Mouse (Mus musculus): Measurements from ENCODE around the gene Ugt1a7c.
"Not testable (repeated sequence)": the region's sequence is repeated elsewhere in the genome, so short reads cannot be mapped to it uniquely, and the experiment has no call there.

Ugt1a7c gene

DNA sequence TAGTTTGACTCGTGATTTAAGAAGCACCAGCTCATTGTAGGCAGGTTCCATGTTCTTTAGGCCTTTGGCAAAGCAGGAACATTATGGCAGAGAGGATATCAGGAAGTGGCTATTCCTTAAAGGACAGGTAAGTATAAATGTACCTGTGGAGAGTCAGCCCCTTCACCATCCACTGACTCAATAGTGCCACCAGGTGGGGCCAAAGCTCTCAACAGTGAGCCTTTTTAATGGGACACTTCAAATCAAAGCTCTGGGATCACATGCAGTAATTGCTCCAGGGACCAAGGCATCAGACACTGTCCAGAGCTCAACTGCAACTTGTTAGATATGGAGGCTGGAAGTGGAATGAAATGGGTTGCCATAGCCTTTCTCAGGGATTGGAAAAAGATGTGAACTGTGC, 26.7 kb downstream of the Ugt1a7c start:
- not testable (repeated sequence) for DNase-seq

DNA sequence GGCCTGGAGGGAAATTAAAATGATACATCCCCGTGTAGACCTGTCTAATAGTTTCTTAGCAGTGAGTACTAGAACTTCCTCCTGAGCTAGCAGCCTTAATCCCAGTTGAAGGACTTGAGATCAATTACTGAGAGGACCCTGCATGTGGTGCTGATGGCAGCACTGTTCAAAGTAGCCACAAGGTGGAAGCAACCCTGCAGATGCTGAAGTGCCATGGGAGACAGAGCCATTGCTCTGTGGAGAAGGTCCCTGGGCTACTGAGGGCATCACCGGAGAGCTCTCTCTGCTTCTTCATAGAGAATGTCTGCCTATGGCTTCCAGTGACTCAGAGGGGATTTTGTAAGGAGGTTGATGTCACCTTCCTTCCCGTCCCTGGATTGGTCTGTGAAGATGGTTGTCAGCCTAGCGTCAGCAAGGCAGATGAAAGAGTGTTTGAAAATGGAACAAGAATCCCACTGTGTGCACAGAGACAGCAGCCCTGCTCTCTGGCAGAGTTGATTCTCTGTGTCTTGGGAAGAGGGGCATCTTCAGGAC, 31.0 kb downstream of the Ugt1a7c start:
- DNase-seq, result not testable (repeated sequence)

DNA sequence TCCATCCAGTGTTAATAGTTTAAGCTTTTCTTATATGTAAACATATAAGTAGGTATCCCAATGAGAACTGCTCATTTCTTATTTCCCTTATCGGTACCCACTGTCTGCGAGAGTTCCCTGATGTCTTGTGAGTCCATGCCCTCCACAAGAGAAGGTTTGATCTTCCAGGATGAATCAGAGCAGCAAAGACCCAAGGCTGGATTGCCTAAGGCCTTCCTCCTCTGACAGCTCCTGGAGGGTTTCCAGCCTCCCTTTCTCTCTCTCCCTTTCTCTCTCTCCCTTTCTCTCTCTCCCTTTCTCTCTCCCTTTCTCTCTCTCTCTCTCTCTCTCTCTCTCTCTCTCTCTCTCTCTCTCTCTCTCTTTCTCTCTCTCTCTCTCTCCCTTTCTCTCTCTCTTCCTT, 34.2 kb downstream of the Ugt1a7c start:
- not testable (repeated sequence) for DNase-seq

DNA sequence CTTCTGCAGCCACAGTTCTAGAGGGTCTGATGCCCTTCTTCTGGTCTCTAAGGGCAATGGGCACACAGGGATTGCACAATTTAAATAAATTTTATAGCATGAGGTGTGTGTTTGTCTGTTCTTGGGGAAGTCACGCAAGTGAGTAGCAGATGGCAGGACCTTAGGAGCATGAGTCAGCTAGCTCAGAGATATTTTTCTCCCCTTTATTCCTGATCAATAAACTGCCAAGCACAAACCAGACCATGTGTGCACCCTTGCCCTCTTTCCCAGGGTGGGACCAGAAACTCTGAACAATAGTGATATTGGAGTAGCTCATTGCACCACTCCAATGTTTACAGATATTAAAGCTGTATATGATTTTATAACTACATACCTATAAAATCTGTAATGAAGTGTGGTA, 35.4 kb downstream of the Ugt1a7c start:
- not testable (repeated sequence) for DNase-seq

DNA sequence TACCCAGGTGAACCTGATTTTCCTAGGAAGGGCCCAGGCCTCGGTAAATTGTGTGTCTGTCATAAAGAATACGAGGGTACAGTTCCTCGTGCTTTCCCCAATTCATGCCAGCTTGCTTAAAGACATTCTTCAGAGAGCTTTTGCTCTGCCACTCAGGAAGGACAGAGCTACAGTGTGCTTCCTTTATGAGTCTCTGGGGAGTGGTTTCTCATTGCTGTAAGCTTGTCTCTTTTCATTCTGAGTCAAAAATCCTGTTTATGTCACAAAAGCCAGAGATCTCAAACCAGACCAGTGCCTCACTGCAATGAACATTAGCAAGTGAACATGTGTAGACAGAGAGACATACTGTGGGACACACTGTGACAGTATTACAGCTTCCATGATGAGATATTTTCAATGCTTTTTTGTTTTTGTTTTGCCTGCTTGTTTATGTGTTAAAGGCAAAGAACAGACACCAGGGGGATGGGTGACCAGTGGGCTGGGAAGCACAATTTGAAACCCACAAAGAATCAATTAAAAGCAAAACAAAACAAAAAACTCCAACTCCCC, 39.1 kb downstream of the Ugt1a7c start:
- no peak for DNase-seq

DNA sequence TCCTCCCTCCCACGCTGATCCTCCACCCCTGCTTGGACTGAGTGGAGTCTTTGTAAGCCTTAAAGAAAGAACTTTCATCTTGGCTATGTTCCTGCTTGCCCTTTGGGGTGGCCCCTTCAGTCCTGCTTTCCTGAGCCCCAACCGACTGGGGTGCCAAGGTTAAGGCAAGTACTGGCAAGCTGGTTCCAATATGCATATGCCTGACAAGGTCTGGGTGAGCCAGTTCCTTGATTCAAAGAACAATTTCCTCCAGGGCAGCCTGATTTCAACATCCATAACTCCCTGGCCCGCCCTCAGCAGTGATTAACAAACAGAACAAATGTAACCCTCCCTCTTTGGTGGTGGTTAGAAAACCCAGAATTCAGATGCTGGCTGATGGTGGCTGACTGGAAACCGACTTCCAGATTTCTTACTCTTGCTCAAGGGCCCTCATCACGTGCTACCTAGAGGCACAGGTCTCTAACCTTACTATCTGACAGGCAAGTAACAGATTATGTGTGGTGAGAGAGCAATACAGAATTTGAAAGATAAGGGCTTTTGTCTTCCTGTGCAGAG, 39.7 kb downstream of the Ugt1a7c start, which contains the start of gene Ugt1a6a:
Gene Ugt1a6a (plus strand): TSS at position 353 of the 555 bp plus-strand sequence.
- DNase-seq, result not testable (repeated sequence)

GRCm38 (mm10) chr1:88135229-88135904, 40.5 kb downstream of the Ugt1a7c start:
- not testable (repeated sequence) for DNase-seq

GRCm38 (mm10) chr1:88136646-88137045, 41.8 kb downstream of the Ugt1a7c start:
- DNase-seq, result no peak

DNA sequence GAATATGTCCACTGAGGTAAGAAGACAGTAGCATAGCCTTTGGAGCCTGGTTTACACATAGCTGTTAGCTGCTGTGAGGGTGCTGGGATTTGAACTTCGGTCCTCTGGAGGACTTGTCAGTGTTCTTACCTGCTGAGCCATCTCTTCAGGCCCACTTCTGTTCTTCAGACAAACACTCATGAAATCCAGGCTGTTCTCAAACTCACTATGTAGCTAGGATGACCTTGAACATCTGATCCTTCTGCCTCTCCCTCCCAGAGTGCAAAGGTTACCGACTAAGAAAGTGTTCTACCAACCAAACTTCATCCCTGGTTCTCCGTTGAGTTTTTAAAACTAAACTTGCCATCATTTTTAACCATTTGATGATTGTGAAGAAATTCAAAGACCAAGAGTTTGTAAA, 42.4 kb downstream of the Ugt1a7c start:
- no peak for DNase-seq

- DNase-seq, result no peak
Measured at GRCm38 (mm10) chr1:88138145-88138544, 43.3 kb downstream of the Ugt1a7c start.

GRCm38 (mm10) chr1:88140492-88140891, 45.6 kb downstream of the Ugt1a7c start:
- DNase-seq, result not testable (repeated sequence)

DNA sequence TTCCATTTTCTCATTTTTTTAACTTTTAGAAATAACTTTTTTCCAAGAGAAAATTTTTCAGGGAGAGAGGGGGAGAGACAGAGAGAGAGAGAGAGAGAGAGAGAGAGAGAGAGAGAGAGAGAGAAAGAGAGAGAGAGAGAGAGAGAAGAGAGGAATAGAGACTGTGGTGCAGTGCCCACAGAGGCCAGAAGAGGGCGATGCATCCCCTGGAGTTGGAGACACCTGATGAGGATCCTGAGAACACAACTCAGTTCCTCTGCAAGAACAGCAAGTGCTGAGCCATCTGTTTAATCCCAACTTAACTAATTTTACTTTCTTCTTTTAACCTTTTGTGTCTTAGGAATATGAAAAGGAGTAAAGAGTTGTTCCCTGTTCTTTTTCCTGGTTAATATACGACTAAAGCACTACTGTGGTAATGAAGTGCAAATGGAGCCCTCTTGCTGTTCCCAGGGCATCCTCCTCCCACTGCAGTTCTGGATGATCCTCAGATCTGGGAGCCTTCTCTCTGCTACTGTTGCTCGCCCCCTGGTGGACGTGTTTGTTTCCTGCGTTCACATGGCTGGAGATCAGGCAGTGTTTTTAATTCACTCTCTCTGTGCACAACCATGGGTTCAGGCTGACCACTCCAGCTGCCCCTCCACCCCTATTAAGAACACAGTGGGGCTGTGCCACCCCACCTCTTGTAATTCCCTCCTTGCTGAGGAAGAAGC, 49.3 kb downstream of the Ugt1a7c start:
- peak; percentile 34 for DNase-seq

DNA sequence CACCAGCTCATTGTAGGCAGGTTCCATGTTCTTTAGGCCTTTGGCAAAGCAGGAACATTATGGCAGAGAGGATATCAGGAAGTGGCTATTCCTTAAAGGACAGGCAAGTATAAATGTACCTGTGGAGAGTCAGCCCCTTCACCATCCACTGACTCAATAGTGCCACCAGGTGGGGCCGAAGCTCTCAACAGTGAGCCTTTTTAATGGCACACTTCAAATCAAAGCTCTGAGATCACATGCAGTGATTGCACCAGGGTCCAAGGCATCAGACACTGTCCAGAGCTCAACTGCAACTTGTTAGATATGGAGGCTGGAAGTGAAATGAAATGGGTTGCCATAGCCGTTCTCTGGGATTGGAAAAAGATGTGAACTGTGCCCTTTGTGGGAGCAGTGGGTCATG, 50.4 kb downstream of the Ugt1a7c start:
- DNase-seq, result peak; percentile 5

- not testable (repeated sequence) for DNase-seq
Measured at GRCm38 (mm10) chr1:88150133-88150532, 55.3 kb downstream of the Ugt1a7c start.

GRCm38 (mm10) chr1:88158430-88158829, 63.6 kb downstream of the Ugt1a7c start:
- no peak for DNase-seq

- no peak for DNase-seq
Measured at GRCm38 (mm10) chr1:88165711-88166110, 70.8 kb downstream of the Ugt1a7c start, which contains the start of gene Ugt1a5. TSS of gene Ugt1a5 (plus strand) at chr1:88166012.

GRCm38 (mm10) chr1:88172190-88172589, 77.3 kb downstream of the Ugt1a7c start:
- DNase-seq, result not testable (repeated sequence)

- no peak for DNase-seq
Measured at GRCm38 (mm10) chr1:88179657-88180056, 84.8 kb downstream of the Ugt1a7c start.

DNA sequence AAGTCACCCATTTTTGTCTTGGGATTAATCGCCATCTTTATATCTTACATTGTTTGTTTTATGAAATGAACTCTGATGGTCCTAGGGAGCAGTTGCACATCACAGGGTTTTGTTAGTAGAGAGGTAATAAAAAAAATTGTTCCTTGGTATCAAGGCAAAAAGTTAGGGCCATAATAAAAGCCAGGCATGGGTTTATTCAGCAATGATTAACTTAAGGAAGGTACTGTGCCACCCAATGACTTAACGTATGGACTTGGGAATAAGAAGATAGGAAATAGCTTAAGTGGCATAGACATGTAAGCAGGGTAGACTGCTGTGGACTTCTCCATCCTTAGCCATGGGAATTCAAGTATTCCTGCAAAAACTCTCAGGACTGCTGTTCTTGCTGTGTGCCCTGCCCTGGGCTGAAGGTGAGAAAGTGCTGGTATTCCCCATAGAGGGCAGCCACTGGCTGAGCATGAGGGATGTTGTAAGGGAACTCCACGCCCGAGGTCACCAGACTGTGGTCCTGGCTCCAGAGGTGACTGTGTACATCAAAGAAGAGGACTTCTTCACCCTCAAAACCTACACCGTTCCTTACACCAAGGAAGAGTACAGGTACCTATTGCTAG, 91.6 kb downstream of the Ugt1a7c start:
- no peak for DNase-seq

- no peak for DNase-seq
Measured at GRCm38 (mm10) chr1:88192136-88192535, 97.3 kb downstream of the Ugt1a7c start.

DNA sequence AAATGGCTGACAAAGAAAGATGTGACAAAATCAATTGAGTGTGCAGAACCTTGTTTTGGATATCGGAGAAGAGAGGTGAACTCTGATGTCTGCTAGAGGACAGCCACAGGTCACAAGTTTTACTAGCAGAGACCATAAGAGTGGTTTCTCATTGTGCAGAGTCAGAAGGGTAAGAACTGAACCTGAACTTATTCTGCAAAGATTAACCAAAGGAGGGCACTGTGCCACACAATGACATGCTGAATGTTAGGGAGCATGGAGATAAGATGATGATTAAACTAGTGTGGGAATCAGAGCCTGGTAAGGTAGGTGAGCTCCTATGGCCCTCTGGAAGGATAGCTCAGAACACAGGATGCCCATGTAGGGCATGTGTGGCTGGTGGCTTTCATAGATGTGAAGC, 100.8 kb downstream of the Ugt1a7c start:
- DNase-seq, result no peak

GRCm38 (mm10) chr1:88197443-88197842, 102.6 kb downstream of the Ugt1a7c start:
- no peak for DNase-seq

DNA sequence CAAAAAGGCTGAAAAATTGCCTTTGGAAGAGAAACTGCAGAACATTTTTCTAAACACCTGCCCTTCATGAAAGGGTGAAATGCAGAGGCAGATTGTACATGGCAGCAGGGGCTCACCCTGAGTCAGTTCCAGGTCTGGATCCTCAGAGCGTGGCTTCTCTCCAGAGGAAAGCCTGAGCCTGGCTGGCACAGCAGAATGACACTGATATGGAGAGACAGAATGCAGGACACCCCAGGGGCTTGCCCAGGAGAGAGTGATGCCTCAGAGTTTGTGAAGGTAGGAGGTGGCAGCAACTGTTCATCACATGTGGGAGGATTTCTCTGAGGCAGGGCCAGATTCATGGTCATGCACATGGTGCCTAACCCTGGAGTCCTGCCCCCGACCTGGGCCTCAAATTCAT, 105.1 kb downstream of the Ugt1a7c start:
- DNase-seq, result no peak

Data from thymus, postnatal 25 days (tissue).